Mouse (Mus musculus) ES-E14 (cell line): ENCODE data around the gene AW011738. TPM values are rescaled to one million over a fixed set of nuclear protein-coding genes. Genes with fewer than 3 reads are reported as not detected.

ENCODE experiments used
- DNase-seq: peaks from one replicate; pipeline ENCODE4 v3.0.0-alpha.2; 2013; ENCODE audit warnings: low read depth, low spot score
- H3K27ac ChIP-seq: 2 replicates; pipeline ENCODE4 v1.5.1; 2012; ENCODE audit warnings: low read depth, mild to moderate bottlenecking, low read length, moderate library complexity, mixed read lengths; ENCODE audit not compliant: poor library complexity, insufficient read depth, severe bottlenecking
- H3K36me3 ChIP-seq: 2 replicates; pipeline ENCODE4 v1.6.1; 2012; ENCODE audit warnings: mild to moderate bottlenecking, low read length, moderate library complexity, mixed read lengths; ENCODE audit not compliant: control insufficient read depth, poor library complexity, insufficient read depth, severe bottlenecking
- H3K4me1 ChIP-seq, 2 experiments: fragments of 150-350 bp in 1 of 2; sonication (generic) in 1 of 2; 2 replicates each; pipeline ENCODE4 v1.6.1; 2012; ENCODE audit warnings: low read length in 2 of 2, mild to moderate bottlenecking in 1 of 2, mixed read lengths in 1 of 2; ENCODE audit not compliant: control insufficient read depth in 2 of 2, insufficient read depth in 2 of 2, poor library complexity in 1 of 2
- H3K4me3 ChIP-seq, 2 experiments: fragments of 150-350 bp in 1 of 2; sonication (generic) in 1 of 2; 2 replicates each; pipeline ENCODE4 v1.5.1; 2012; ENCODE audit warnings: low read length in 2 of 2, low read depth in 1 of 2, mild to moderate bottlenecking in 1 of 2, mixed read lengths in 1 of 2; ENCODE audit not compliant: insufficient read depth in 1 of 2, poor library complexity in 1 of 2, severe bottlenecking in 1 of 2
- H3K9ac ChIP-seq: 2 replicates; pipeline ENCODE4 v1.6.1; 2012; ENCODE audit warnings: low read depth, mild to moderate bottlenecking, low read length, mixed read lengths; ENCODE audit not compliant: poor library complexity, insufficient read depth, severe bottlenecking
- H3K9me3 ChIP-seq: fragments of 150-350 bp; sonication (generic); 2 replicates; pipeline ENCODE4 v1.6.1; 2012; ENCODE audit warnings: low read depth, mild to moderate bottlenecking, low read length; ENCODE audit not compliant: control insufficient read depth, insufficient read depth
- CHD2 ChIP-seq: IDR thresholded peaks from 2 replicates; pipeline ENCODE4 v1.6.1; 2014; ENCODE audit warnings: mild to moderate bottlenecking, low read depth, low read length, inconsistent platforms
- HCFC1 ChIP-seq: IDR thresholded peaks from 2 replicates; pipeline ENCODE4 v1.6.1; 2012; ENCODE audit warnings: low read length, inconsistent platforms, borderline replicate concordance; ENCODE audit not compliant: insufficient read depth
- MAFK ChIP-seq: IDR thresholded peaks from 2 replicates; pipeline ENCODE4 v1.6.1; 2014; ENCODE audit warnings: mild to moderate bottlenecking, low read depth, low read length, inconsistent platforms; ENCODE audit not compliant: insufficient read depth
- ZC3H11A ChIP-seq: IDR thresholded peaks from 2 replicates; pipeline ENCODE4 v1.6.1; 2012; ENCODE audit warnings: low read depth, mild to moderate bottlenecking, inconsistent platforms, low read length, borderline replicate concordance
- ZNF384 ChIP-seq: IDR thresholded peaks from 2 replicates; pipeline ENCODE4 v1.6.1; 2012; ENCODE audit warnings: low read depth, low read length, inconsistent platforms
- in situ Hi-C, 2 experiments: fragments of 600-800 bp; cut with MboI; formaldehyde crosslinking; loops; one replicate each; pipeline ENCODE4 v1.15.1; 2025; ENCODE audit warnings: low sequenced_read_pairs in 2 of 2, inconsistent platforms in 1 of 2; ENCODE audit not compliant: unreplicated experiment in 2 of 2
- total RNA-seq: library from RNA; depleted of rRNA; stranded (reverse); fragments of 300-350 nt; gene quantifications from 2 replicates; pipeline ENCODE4 v1.2.3, GENCODE M21; 2012

AW011738 gene
- total RNA-seq, 1 experiment: 0.27 TPM

GRCm38 (mm10) chr4:156217838-156218237 lies 14.7 kb downstream of the AW011738 start:
- DNase-seq: no peak
- Histone ChIP-seq H3K4me3 (no peak overlapping the region), H3K9ac (no peak overlapping the region), H3K36me3 (no peaks in the 10 kb centered on the region; the same call in 1 of the 2 replicates), H3K4me1 (0 out of 4 replicates have a peak, but pooled peaks cover 0 to 2% of the 10 kb centered on the region in 2 experiments), H3K9me3 (no peaks in the 10 kb centered on the region), H3K27ac (no peak overlapping the region)
- TF ChIP-seq HCFC1 (no peak), ZC3H11A (no peak), ZNF384 (no peak), MAFK (no peak), CHD2 (no peak)
- in situ Hi-C loops: no loop called here

DNA sequence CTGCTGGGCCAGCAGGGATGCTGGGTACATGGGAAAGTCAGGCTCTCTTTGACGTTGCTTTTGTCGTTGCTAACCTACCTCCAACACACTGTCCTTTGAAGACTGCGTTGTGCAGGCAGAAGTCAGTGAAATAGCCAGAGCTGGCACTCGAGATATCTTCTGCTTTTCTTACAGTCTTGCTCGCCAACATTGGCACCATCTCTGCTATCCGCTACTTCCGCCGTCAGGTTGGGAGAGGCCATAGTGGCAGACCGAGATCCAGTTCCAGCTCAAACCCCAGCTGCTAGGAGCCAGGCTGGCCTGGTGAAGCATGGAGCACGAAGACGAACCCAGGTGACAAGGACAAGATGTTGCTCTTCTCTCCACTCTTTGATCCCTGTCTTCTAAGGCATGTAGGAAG lies 16.8 kb downstream of the AW011738 start:
- H3K4me1 ChIP-seq: no peaks in the 10 kb centered on the region
- no peaks in the 10 kb centered on the region; the same call in 1 of the 2 replicates for H3K36me3 ChIP-seq
- H3K27ac ChIP-seq: no peak overlapping the region
- TF ChIP-seq CHD2 (no peak), HCFC1 (no peak), MAFK (no peak), ZNF384 (no peak), ZC3H11A (no peak)
- no peak for DNase-seq
- in situ Hi-C loops: no loop called here
- H3K9ac ChIP-seq: no peak overlapping the region
- H3K4me3 ChIP-seq: no peak overlapping the region
- H3K9me3 ChIP-seq: no peaks in the 10 kb centered on the region

GRCm38 (mm10) chr4:156224276-156224675 lies 21.2 kb downstream of the AW011738 start:
- Histone ChIP-seq H3K4me3 (no peak overlapping the region), H3K36me3 (no peaks in the 10 kb centered on the region; the same call in 1 of the 2 replicates), H3K9me3 (no peaks in the 10 kb centered on the region), H3K27ac (no peak overlapping the region), H3K4me1 (peaks cover 0 to 6% of the 10 kb centered on the region in 2 experiments; a peak in 1 of 4 replicates), H3K9ac (no peak overlapping the region)
- no peak for DNase-seq
- TF ChIP-seq HCFC1 (no peak), ZNF384 (no peak), CHD2 (no peak), MAFK (no peak), ZC3H11A (no peak)
- in situ Hi-C loops: no loop called here

DNA sequence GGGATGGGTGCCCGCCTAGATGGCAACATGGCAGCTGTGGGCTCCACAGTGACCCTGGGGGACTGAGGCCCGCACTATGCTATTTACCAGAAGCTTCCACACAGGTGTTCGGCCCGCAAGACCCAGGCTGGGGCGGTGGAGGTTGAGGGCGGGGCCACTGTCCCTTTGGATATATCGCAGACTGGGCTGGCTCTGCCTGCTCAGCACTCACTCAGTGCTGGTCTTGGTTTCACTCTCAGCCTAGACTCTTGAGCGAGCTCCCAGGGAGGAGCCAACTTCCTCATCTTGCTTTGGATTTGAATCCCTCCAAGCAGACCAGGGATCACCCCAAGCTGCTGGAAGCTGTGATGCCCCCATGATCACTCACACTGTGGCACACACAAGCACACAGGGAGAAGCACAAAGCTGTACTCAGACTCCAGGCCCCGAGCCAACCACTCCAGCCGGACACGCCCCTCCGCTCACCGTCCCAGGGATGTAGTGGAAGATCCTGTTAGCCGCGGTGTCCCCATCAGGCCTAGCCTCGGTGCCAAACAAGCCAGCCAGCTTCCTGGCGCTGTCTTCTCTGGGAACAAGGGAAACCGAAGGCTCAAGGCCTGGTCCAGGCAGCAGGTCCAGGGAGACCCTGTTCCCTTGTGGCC lies 24.8 kb downstream of the AW011738 start:
- peak overlapping the region; percentile 47 to 61 for H3K4me3 ChIP-seq
- H3K9me3 ChIP-seq: no peaks in the 10 kb centered on the region
- in situ Hi-C loops: no loop called here
- no peak overlapping the region for H3K27ac ChIP-seq
- peak overlapping the region; percentile 25; the same call in 1 of the 2 replicates for H3K9ac ChIP-seq
- DNase-seq: no peak
- TF ChIP-seq MAFK (no peak), HCFC1 (no peak), ZC3H11A (no peak), ZNF384 (no peak), CHD2 (no peak)
- H3K4me1 ChIP-seq: peaks cover 0 to 6% of the 10 kb centered on the region in 2 experiments; a peak in 1 of 4 replicates
- peaks cover 28% of the 10 kb centered on the region for H3K36me3 ChIP-seq
